Comparison of ENCODE assay signal across 8 mouse cellular contexts in genomic region chr10:67911447-67912336, GRCm38 (mm10). TPM values are rescaled to one million over a fixed set of nuclear protein-coding genes. Genes with fewer than 3 reads are reported as not detected.
A peak's percentile ranks its signal among the peaks of the same experiment; 100 is the strongest.
DNase-seq lines count a peak whose midpoint lies in the region; ATAC-seq lines count a peak whose summit lies in the region.

No protein-coding gene starts in this region.

- 18% methylated on average over 33 of the region's 33 CpGs for WGBS in lung, embryonic 16.5 days
- WGBS in hindbrain, embryonic 15.5 days, result 21% methylated on average over 33 of the region's 33 CpGs
- 20% methylated on average over 33 of the region's 33 CpGs for WGBS in midbrain, embryonic 14.5 days

- H3K27ac ChIP-seq in lung, embryonic 16.5 days (ENCODE audit: low read length), result no peak overlapping the region
- peak overlapping the region; percentile 74 for H3K27ac ChIP-seq in hindbrain, embryonic 15.5 days (replicated peaks)
- 0 out of 2 replicates have a peak overlapping the region, but pooled peaks have one; percentile 55 for H3K27ac ChIP-seq in midbrain, embryonic 14.5 days (replicated peaks; ENCODE audit: low read depth, low read length)

- peaks cover 4% of the 10 kb centered on the region; the same call in 1 of the 2 replicates for H3K9me3 ChIP-seq in lung, embryonic 16.5 days (ENCODE audit: control insufficient read depth, low read length)
- no peaks in the 10 kb centered on the region for H3K9me3 ChIP-seq in hindbrain, embryonic 15.5 days
- no peaks in the 10 kb centered on the region; the same call in 1 of the 2 replicates for H3K9me3 ChIP-seq in midbrain, embryonic 14.5 days (ENCODE audit: control insufficient read depth, low read length)

- H3K27me3 ChIP-seq in lung, embryonic 16.5 days (ENCODE audit: control insufficient read depth, insufficient read depth, low read depth, low read length), result peaks cover 2% of the 10 kb centered on the region
- H3K27me3 ChIP-seq in hindbrain, embryonic 15.5 days, result 0 out of 2 replicates have a peak, but pooled peaks cover 2% of the 10 kb centered on the region
- H3K27me3 ChIP-seq in midbrain, embryonic 14.5 days (ENCODE audit: control insufficient read depth, insufficient read depth, low read length), result 0 out of 2 replicates have a peak, but pooled peaks cover 11% of the 10 kb centered on the region

- peaks cover 9% of the 10 kb centered on the region for H3K4me1 ChIP-seq in lung, embryonic 16.5 days (replicated peaks; ENCODE audit: control insufficient read depth, insufficient read depth, low read length)
- peaks cover 8% of the 10 kb centered on the region for H3K4me1 ChIP-seq in hindbrain, embryonic 15.5 days (replicated peaks)
- H3K4me1 ChIP-seq in midbrain, embryonic 14.5 days (ENCODE audit: control insufficient read depth, insufficient read depth, low read length), result no peaks in the 10 kb centered on the region

- H3K4me2 ChIP-seq in lung, embryonic 16.5 days (ENCODE audit: low read depth, low read length), result peak overlapping the region; percentile 97
- H3K4me2 ChIP-seq in hindbrain, embryonic 15.5 days, result peak overlapping the region; percentile 93
- H3K4me2 ChIP-seq in midbrain, embryonic 14.5 days (ENCODE audit: low read length), result peak overlapping the region; percentile 85

- peak overlapping the region; percentile 64 for H3K4me3 ChIP-seq in lung, embryonic 16.5 days (ENCODE audit: low read length)
- peak overlapping the region; percentile 83 for H3K4me3 ChIP-seq in hindbrain, embryonic 15.5 days
- H3K4me3 ChIP-seq in midbrain, embryonic 14.5 days (replicated peaks; ENCODE audit: low read depth, low read length), result peak overlapping the region; percentile 72

- no peaks in the 10 kb centered on the region for H3K36me3 ChIP-seq in lung, embryonic 16.5 days (ENCODE audit: control insufficient read depth, insufficient read depth, low read length)
- no peaks in the 10 kb centered on the region for H3K36me3 ChIP-seq in hindbrain, embryonic 15.5 days
- no peaks in the 10 kb centered on the region for H3K36me3 ChIP-seq in midbrain, embryonic 14.5 days (ENCODE audit: control insufficient read depth, insufficient read depth, low read length)

- DNase-seq in lung, postnatal 36 days, result no peak
- peak; percentile 23 for DNase-seq in embryo, embryonic 11 days
- DNase-seq in midbrain, embryonic 14.5 days, result peak; percentile 41
- peak; percentile 61 for DNase-seq in thymus, postnatal 4 days
- DNase-seq in urinary bladder, adult 2 months (ENCODE audit: low spot score), result no peak
- no peak for DNase-seq in kidney, adult 11 months

- ATAC-seq in lung, embryonic 16.5 days (ENCODE audit: low read depth), result 0 out of 2 replicates have a peak, but pooled peaks have one; percentile 15
- ATAC-seq in hindbrain, embryonic 15.5 days (ENCODE audit: low FRiP score, low read depth), result peak; percentile 59
- peak; percentile 64 for ATAC-seq in midbrain, embryonic 14.5 days (ENCODE audit: low FRiP score, low TSS enrichment)

- peak overlapping the region; percentile 66 for H3K9ac ChIP-seq in lung, embryonic 16.5 days (ENCODE audit: low read length)
- H3K9ac ChIP-seq in hindbrain, embryonic 15.5 days, result peak overlapping the region; percentile 73
- peak overlapping the region; percentile 66 for H3K9ac ChIP-seq in midbrain, embryonic 14.5 days (replicated peaks; ENCODE audit: low read length)

RNA-seq across cellular contexts. Expression of gene Zfp365, which starts 0.8 kb away (rescaled TPM):
- 0.83 and 0.98 TPM in 2 replicates for polyA plus RNA-seq in lung, embryonic 16.5 days (2015; fragmentation: Nextera tagmentation; extraction: Ambion mirVana)
- 6.0 and 6.1 TPM in 2 replicates for polyA plus RNA-seq in hindbrain, embryonic 15.5 days (2015; fragmentation: Nextera tagmentation; extraction: Ambion mirVana)
- 3.5 and 4.6 TPM in 2 replicates for polyA plus RNA-seq in midbrain, embryonic 14.5 days (2014; fragmentation: Nextera tagmentation; extraction: Ambion mirVana)
- polyA plus RNA-seq in urinary bladder, adult 2 months (2012; rRNA removed), result 0.80 and 1.1 TPM in 2 replicates

Comparison
In these comparisons a context has a peak if more than half of its experiments do, and no peak if none do; other contexts are left out.
1. DNase-seq: peak in embryo, embryonic 11 days (single experiment), midbrain, embryonic 14.5 days (single experiment) and thymus, postnatal 4 days (single experiment); none in lung, postnatal 36 days (single experiment), urinary bladder, adult 2 months (single experiment) and kidney, adult 11 months (single experiment).
2. Peak in every context shown above with its lines, with median percentiles within 50 percentile points of each other: ATAC-seq, H3K4me2 ChIP-seq, H3K4me3 ChIP-seq and H3K9ac ChIP-seq.